Mouse (Mus musculus) gonadal fat pad, adult 2 months (tissue): ENCODE measurements around the gene Hectd2. TPM values are rescaled to one million over a fixed set of nuclear protein-coding genes. Genes with fewer than 3 reads are reported as not detected.

ENCODE experiments used
- DNase-seq: peaks from one replicate; pipeline ENCODE4 v3.0.0-alpha.2; 2012; ENCODE audit warnings: low read depth
- polyA plus RNA-seq: library from polyadenylated mRNA; depleted of rRNA; stranded (reverse); fragments of >200 nt; gene quantifications from 2 replicates; pipeline ENCODE4 v1.2.3, GENCODE M21; 2012; rRNA removed

Gene Hectd2
- polyA plus RNA-seq, 1 experiment = 4.5 TPM

GRCm38 (mm10) chr19:36646132-36646828 lies 91.8 kb downstream of the Hectd2 start:
- DNase-seq = no peak

GRCm38 (mm10) chr19:36652686-36653085 lies 98.2 kb downstream of the Hectd2 start:
- no peak for DNase-seq

GRCm38 (mm10) chr19:36662734-36663133 lies 108.3 kb downstream of the Hectd2 start:
- DNase-seq = no peak

GRCm38 (mm10) chr19:36663918-36664317 lies 109.5 kb downstream of the Hectd2 start:
- DNase-seq = no peak

GRCm38 (mm10) chr19:36664417-36664816 lies 110.0 kb downstream of the Hectd2 start:
- no peak for DNase-seq

GRCm38 (mm10) chr19:36665206-36665605 lies 110.8 kb downstream of the Hectd2 start:
- DNase-seq = no peak

GRCm38 (mm10) chr19:36665641-36666040 lies 111.2 kb downstream of the Hectd2 start:
- no peak for DNase-seq

- no peak for DNase-seq
These were observed 112.0 kb downstream of the Hectd2 start for GRCm38 (mm10) chr19:36666471-36666870.

- DNase-seq = no peak
These were observed 112.9 kb downstream of the Hectd2 start for GRCm38 (mm10) chr19:36667368-36667767.

GRCm38 (mm10) chr19:36668098-36668497 lies 113.7 kb downstream of the Hectd2 start:
- no peak for DNase-seq

- DNase-seq = no peak
These were observed 114.6 kb downstream of the Hectd2 start for GRCm38 (mm10) chr19:36668881-36669639.

- DNase-seq = no peak
These were observed 115.4 kb downstream of the Hectd2 start for GRCm38 (mm10) chr19:36669720-36670451.

Other genes starting within 250 kb of the Hectd2 start
- 5.5 and 5.9 TPM in 2 replicates for gene Pcgf5, start 206.3 kb upstream of the Hectd2 start, polyA plus RNA-seq
- gene Ppp1r3c, start 182.0 kb downstream of the Hectd2 start, polyA plus RNA-seq = 7.8 and 8.1 TPM in 2 replicates